Mouse (Mus musculus): ENCODE data around the gene Aig1. TPM values are rescaled to one million over a fixed set of nuclear protein-coding genes. Genes with fewer than 3 reads are reported as not detected.

The Aig1 gene
- polyA plus RNA-seq, 1 experiment from 2014 or later: 11.2 TPM

DNA sequence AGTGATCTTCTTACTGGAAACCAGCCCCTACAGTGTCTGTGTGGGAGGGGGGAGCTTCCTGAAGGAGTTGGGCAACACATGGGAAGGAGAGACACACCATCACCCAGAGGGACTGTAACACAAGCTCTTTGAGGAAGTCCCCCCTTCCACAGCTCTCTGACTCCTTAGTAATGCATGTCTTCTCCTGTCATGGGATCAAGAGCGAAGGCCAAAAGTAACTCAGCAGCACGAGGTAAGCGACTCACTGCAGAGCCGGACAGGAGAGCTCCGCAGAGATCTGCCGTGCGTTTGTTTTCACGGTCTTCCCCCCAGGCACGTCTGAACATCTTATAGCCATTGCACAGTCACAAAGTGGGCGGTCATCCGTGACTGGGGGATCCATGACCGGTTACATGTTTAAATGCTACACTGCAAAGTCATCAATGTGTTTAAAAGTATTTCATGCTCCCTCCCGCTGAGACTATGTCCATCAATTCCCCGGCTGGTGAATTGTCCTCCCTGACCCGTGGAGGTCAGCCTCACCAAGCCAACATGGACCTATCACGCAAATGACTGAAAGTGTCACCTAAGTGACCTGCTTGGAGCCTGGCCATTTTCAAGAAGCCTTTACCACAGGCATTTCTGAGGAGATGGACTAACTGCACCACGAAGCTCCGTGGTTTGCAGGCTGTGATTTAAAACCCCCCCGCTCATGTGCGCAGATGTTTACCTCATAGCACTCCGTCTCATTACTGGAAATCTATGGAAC lies 30.9 kb downstream of the Aig1 start:
- 90% methylated on average over 21 of the region's 21 CpGs for WGBS
- Histone ChIP-seq H3K36me3 (no peaks in the 10 kb centered on the region), H3K4me3 (no peak overlapping the region), H3K9me3 (replicated peaks) (no peaks in the 10 kb centered on the region), H3K27ac (no peak overlapping the region), H3K4me1 (no peaks in the 10 kb centered on the region), H3K27me3 (ENCODE audit: low read depth, poor library complexity, severe bottlenecking) (no peaks in the 10 kb centered on the region)
- no peak for DNase-seq (ENCODE audit: low spot score)

GRCm38 (mm10) chr10:13836956-13837355 lies 31.8 kb downstream of the Aig1 start:
- DNase-seq (ENCODE audit: low spot score): no peak

DNA sequence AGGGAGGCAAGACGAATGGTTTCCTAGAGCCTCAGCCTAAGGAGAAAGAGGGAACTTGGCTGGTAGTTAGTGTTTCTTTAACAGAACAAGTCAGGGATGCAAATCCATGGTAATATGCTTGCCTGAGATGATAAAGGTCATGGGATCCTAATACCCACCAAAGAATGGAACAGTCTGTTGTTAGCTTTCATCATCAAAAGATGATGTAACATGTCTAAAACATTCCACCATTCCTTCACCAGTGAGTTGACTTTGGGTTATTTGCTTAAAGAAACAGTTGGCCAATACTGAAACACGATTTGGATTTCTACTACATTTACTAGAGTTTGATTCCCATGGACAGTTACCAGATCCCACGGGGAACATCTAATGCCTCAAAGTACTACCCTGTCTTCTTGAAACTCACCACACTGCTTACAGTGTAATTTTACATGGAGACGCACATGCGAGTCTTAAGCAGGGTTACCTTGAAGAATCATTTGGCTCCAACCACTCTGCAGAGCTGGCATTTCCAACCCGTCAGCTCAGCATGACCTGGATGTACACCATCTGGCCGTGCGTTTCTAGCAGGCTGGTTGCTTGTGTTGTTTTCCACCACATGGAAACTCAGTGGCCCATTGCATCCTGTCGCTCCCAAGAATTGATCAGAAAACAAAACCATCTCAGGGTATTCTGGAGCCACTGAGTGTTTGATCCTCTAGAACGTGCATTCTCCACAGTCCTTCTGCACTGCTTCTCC lies 32.9 kb downstream of the Aig1 start:
- H3K4me3 ChIP-seq: no peak overlapping the region
- no peak for DNase-seq (ENCODE audit: low spot score)
- 92% methylated on average over 10 of the region's 10 CpGs for WGBS
- H3K27ac ChIP-seq: no peak overlapping the region
- no peaks in the 10 kb centered on the region for H3K4me1 ChIP-seq
- H3K9me3 ChIP-seq (replicated peaks): no peaks in the 10 kb centered on the region
- no peaks in the 10 kb centered on the region for H3K36me3 ChIP-seq
- no peaks in the 10 kb centered on the region for H3K27me3 ChIP-seq (ENCODE audit: low read depth, poor library complexity, severe bottlenecking)

More at GRCm38 (mm10) chr10:13836956-13837355, 31.8 kb downstream of the Aig1 start:
- Histone ChIP-seq H3K4me1 (no peaks in the 10 kb centered on the region), H3K9me3 (replicated peaks) (no peaks in the 10 kb centered on the region), H3K4me3 (no peak overlapping the region), H3K27ac (no peak overlapping the region), H3K27me3 (ENCODE audit: low read depth, poor library complexity, severe bottlenecking) (no peaks in the 10 kb centered on the region), H3K36me3 (no peaks in the 10 kb centered on the region)
- WGBS: 95% methylated on average over 9 of the region's 9 CpGs

- no peaks in the 10 kb centered on the region for H3K4me1 ChIP-seq
- no peaks in the 10 kb centered on the region for H3K27me3 ChIP-seq (ENCODE audit: low read depth, poor library complexity, severe bottlenecking)
- H3K4me3 ChIP-seq: no peak overlapping the region
- WGBS: 93% methylated on average over 7 of the region's 7 CpGs
- no peaks in the 10 kb centered on the region for H3K9me3 ChIP-seq (replicated peaks)
- DNase-seq (ENCODE audit: low spot score): no peak
- H3K36me3 ChIP-seq: no peaks in the 10 kb centered on the region
- no peak overlapping the region for H3K27ac ChIP-seq
These were observed 34.7 kb downstream of the Aig1 start for GRCm38 (mm10) chr10:13834056-13834455.

DNA sequence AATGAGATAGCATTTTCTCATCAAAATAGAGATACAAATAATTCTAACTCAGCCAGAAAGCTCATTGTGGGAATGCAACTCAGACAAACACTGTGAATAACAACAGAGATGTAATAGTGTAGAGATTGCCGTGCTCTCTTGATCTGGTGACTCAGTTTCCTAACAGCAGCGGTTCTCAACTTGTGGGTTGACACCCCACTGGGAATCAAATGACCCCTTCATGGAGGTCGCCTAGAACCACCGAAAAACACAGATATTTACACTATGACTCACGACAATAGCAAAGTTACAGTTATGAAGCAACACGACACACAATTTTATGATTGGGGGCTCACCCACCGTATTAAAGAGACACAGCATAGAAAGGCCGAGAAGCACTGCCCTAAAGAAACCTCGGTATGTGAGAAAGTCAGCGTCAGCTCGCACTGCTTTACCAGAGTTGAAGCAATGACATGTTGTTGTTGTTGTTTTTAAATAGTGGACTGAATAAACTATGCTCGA lies 35.7 kb downstream of the Aig1 start:
- Histone ChIP-seq H3K36me3 (no peaks in the 10 kb centered on the region), H3K27me3 (ENCODE audit: low read depth, poor library complexity, severe bottlenecking) (no peaks in the 10 kb centered on the region), H3K4me3 (no peak overlapping the region), H3K4me1 (no peaks in the 10 kb centered on the region), H3K27ac (no peak overlapping the region), H3K9me3 (replicated peaks) (no peaks in the 10 kb centered on the region)
- 92% methylated on average over 12 of the region's 12 CpGs for WGBS
- no peak for DNase-seq (ENCODE audit: low spot score)

GRCm38 (mm10) chr10:13832546-13833033 lies 36.2 kb downstream of the Aig1 start:
- DNase-seq (ENCODE audit: low spot score): no peak
- no peaks in the 10 kb centered on the region for H3K9me3 ChIP-seq (replicated peaks)
- H3K4me3 ChIP-seq: no peak overlapping the region
- no peaks in the 10 kb centered on the region for H3K36me3 ChIP-seq
- H3K27me3 ChIP-seq (ENCODE audit: low read depth, poor library complexity, severe bottlenecking): no peaks in the 10 kb centered on the region
- 93% methylated on average over 7 of the region's 7 CpGs for WGBS
- no peaks in the 10 kb centered on the region for H3K4me1 ChIP-seq
- no peak overlapping the region for H3K27ac ChIP-seq

DNA sequence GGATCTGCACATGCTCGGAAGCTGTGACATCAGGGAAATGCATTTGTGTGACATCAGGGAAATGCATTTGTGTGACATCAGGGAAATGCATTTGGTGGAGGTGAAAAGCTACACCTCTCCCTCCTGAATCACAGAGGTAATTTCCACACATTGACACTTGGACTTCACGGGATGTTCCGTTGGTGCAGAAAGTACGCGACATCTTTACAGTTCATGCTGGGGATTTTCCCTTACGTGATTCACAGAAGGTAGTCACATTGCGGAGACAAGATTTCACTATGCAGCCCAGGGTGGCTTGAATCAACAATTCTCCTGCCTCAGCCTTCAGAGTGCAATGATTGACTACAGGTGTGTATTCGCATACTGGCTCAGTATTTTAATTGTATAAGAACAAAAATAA lies 41.6 kb downstream of the Aig1 start:
- WGBS: 91% methylated on average over 8 of the region's 8 CpGs
- no peaks in the 10 kb centered on the region for H3K36me3 ChIP-seq
- H3K4me3 ChIP-seq: no peak overlapping the region
- H3K27ac ChIP-seq: no peak overlapping the region
- H3K9me3 ChIP-seq (replicated peaks): no peaks in the 10 kb centered on the region
- no peak for DNase-seq (ENCODE audit: low spot score)
- H3K27me3 ChIP-seq (ENCODE audit: low read depth, poor library complexity, severe bottlenecking): no peaks in the 10 kb centered on the region
- no peaks in the 10 kb centered on the region for H3K4me1 ChIP-seq

DNA sequence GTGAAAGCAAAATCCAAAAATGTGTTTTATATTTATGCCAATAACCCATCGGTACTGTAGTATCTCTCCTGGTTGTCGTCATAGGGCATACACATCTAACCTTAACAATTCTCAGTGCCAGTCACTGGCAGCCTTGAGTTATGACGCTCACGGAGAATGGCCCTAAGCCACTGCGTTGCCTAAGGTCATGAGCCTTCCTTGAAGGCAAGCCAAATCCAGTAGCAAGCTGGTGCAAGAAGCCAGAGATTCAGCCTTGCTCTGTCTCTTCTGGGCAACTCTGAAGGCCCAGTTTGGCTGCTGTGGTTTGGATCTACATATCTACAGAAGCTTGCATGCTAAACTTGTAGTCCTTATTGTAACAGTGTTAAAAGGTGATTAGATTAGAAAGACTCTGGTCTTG lies 55.2 kb downstream of the Aig1 start:
- no peak for DNase-seq (ENCODE audit: low spot score)
- no peak overlapping the region for H3K4me3 ChIP-seq
- 94% methylated on average over 5 of the region's 5 CpGs for WGBS
- no peaks in the 10 kb centered on the region for H3K36me3 ChIP-seq
- no peak overlapping the region for H3K27ac ChIP-seq
- no peaks in the 10 kb centered on the region for H3K4me1 ChIP-seq
- H3K27me3 ChIP-seq (ENCODE audit: low read depth, poor library complexity, severe bottlenecking): no peaks in the 10 kb centered on the region
- H3K9me3 ChIP-seq (replicated peaks): no peaks in the 10 kb centered on the region

- no peaks in the 10 kb centered on the region for H3K4me1 ChIP-seq
- DNase-seq (ENCODE audit: low spot score): no peak
- no peaks in the 10 kb centered on the region for H3K27me3 ChIP-seq (ENCODE audit: low read depth, poor library complexity, severe bottlenecking)
- no peak overlapping the region for H3K27ac ChIP-seq
- 90% methylated on average over 1 of the region's 1 CpGs for WGBS
- no peak overlapping the region for H3K4me3 ChIP-seq
- H3K9me3 ChIP-seq (replicated peaks): no peaks in the 10 kb centered on the region
- H3K36me3 ChIP-seq: no peaks in the 10 kb centered on the region
These were observed 60.5 kb downstream of the Aig1 start for GRCm38 (mm10) chr10:13808291-13808690.

- Histone ChIP-seq H3K9me3 (replicated peaks) (no peaks in the 10 kb centered on the region), H3K36me3 (no peaks in the 10 kb centered on the region), H3K27me3 (ENCODE audit: low read depth, poor library complexity, severe bottlenecking) (no peaks in the 10 kb centered on the region), H3K27ac (no peak overlapping the region), H3K4me1 (no peaks in the 10 kb centered on the region), H3K4me3 (no peak overlapping the region)
- no peak for DNase-seq (ENCODE audit: low spot score)
These were observed 62.0 kb downstream of the Aig1 start for GRCm38 (mm10) chr10:13806806-13807205.

- H3K9me3 ChIP-seq (replicated peaks): no peaks in the 10 kb centered on the region
- H3K4me3 ChIP-seq: no peak overlapping the region
- no peaks in the 10 kb centered on the region for H3K4me1 ChIP-seq
- no peaks in the 10 kb centered on the region for H3K36me3 ChIP-seq
- no peak for DNase-seq (ENCODE audit: low spot score)
- H3K27ac ChIP-seq: no peak overlapping the region
- 90% methylated on average over 5 of the region's 5 CpGs for WGBS
- H3K27me3 ChIP-seq (ENCODE audit: low read depth, poor library complexity, severe bottlenecking): no peaks in the 10 kb centered on the region
These were observed 67.5 kb downstream of the Aig1 start for GRCm38 (mm10) chr10:13801296-13801695.

DNA sequence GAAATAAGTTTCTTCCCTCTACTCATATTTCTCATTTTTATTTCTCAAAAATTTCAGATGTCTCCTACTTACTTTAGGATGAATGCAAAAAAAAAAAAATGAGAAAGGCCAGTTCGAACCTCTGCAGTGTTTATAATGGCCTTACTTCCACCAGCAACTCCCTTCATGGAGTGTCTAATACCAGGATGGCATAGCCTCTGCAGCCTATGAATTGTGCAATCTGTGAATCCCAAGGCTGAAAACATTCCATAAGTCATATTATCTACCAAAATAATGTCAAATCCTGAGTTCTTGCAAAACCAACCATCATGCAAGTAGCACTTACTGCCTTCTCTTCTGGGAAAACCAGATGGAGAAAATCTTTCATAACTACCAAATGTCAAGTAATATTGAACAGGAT lies 75.3 kb downstream of the Aig1 start:
- no peak overlapping the region for H3K27ac ChIP-seq
- DNase-seq (ENCODE audit: low spot score): no peak
- H3K27me3 ChIP-seq (ENCODE audit: low read depth, poor library complexity, severe bottlenecking): no peaks in the 10 kb centered on the region
- H3K9me3 ChIP-seq (replicated peaks): no peaks in the 10 kb centered on the region
- no peak overlapping the region for H3K4me3 ChIP-seq
- 94% methylated on average over 1 of the region's 1 CpGs for WGBS
- no peaks in the 10 kb centered on the region for H3K4me1 ChIP-seq
- no peaks in the 10 kb centered on the region for H3K36me3 ChIP-seq

GRCm38 (mm10) chr10:13792788-13793187 lies 76.0 kb downstream of the Aig1 start:
- H3K4me3 ChIP-seq: no peak overlapping the region
- H3K27ac ChIP-seq: no peak overlapping the region
- no peaks in the 10 kb centered on the region for H3K27me3 ChIP-seq (ENCODE audit: low read depth, poor library complexity, severe bottlenecking)
- H3K36me3 ChIP-seq: no peaks in the 10 kb centered on the region
- DNase-seq (ENCODE audit: low spot score): no peak
- H3K4me1 ChIP-seq: no peaks in the 10 kb centered on the region
- 90% methylated on average over 8 of the region's 8 CpGs for WGBS
- H3K9me3 ChIP-seq (replicated peaks): no peaks in the 10 kb centered on the region

Data from limb, embryonic 10.5 days (tissue).